Mouse (Mus musculus) lung, embryonic 16.5 days (tissue): ENCODE data around the gene Olfr1055. TPM values are rescaled to one million over a fixed set of nuclear protein-coding genes. Genes with fewer than 3 reads are reported as not detected.

ENCODE experiments used
- polyA plus RNA-seq: library from polyadenylated mRNA; unstranded; fragments of >200 nt; fragmentation: Nextera tagmentation; extraction: Ambion mirVana; gene quantifications from 2 replicates; pipeline ENCODE4 v1.2.1, GENCODE M21; 2015

Gene Olfr1055
- polyA plus RNA-seq, 1 experiment from 2014 or later: not detected

Other genes with a start within 250 kb of the Olfr1055 start
- not detected in 2 replicates for gene Olfr1039, start 214.4 kb downstream of the Olfr1055 start, polyA plus RNA-seq
- not detected in 2 replicates for gene Olfr1040, start 203.6 kb downstream of the Olfr1055 start, polyA plus RNA-seq
- gene Olfr1042, start 188.4 kb downstream of the Olfr1055 start, polyA plus RNA-seq: not detected in 2 replicates
- gene Olfr1043, start 182.8 kb downstream of the Olfr1055 start, polyA plus RNA-seq: not detected in 2 replicates
- not detected in 2 replicates for gene Olfr1044, start 172.5 kb downstream of the Olfr1055 start, polyA plus RNA-seq
- gene Olfr52, start 164.6 kb downstream of the Olfr1055 start, polyA plus RNA-seq: not detected in 2 replicates
- gene Olfr1045, start 147.3 kb downstream of the Olfr1055 start, polyA plus RNA-seq: not detected in 2 replicates
- not detected in 2 replicates for gene Olfr1046, start 131.0 kb downstream of the Olfr1055 start, polyA plus RNA-seq
- not detected in 2 replicates for gene Olfr1047, start 118.9 kb downstream of the Olfr1055 start, polyA plus RNA-seq
- not detected in 2 replicates for gene Olfr1048, start 110.0 kb downstream of the Olfr1055 start, polyA plus RNA-seq
- not detected in 2 replicates for gene Olfr1049, start 92.0 kb downstream of the Olfr1055 start, polyA plus RNA-seq
- not detected in 2 replicates for gene Olfr1051, start 71.2 kb downstream of the Olfr1055 start, polyA plus RNA-seq
- gene Olfr1052, start 57.8 kb downstream of the Olfr1055 start, polyA plus RNA-seq: not detected in 2 replicates
- not detected in 2 replicates for gene Olfr1053, start 35.0 kb downstream of the Olfr1055 start, polyA plus RNA-seq
- not detected in 2 replicates for gene Olfr1054, start 14.9 kb downstream of the Olfr1055 start, polyA plus RNA-seq
- gene Olfr1056, start 12.2 kb upstream of the Olfr1055 start, polyA plus RNA-seq: not detected in 2 replicates
- gene Olfr1057, start 28.1 kb upstream of the Olfr1055 start, polyA plus RNA-seq: not detected in 2 replicates
- not detected in 2 replicates for gene Olfr1058, start 38.3 kb upstream of the Olfr1055 start, polyA plus RNA-seq
- gene Olfr1061, start 63.8 kb upstream of the Olfr1055 start, polyA plus RNA-seq: not detected in 2 replicates
- not detected in 2 replicates for gene Olfr1062, start 76.5 kb upstream of the Olfr1055 start, polyA plus RNA-seq
- not detected in 2 replicates for gene Olfr1065, start 100.3 kb upstream of the Olfr1055 start, polyA plus RNA-seq
- not detected in 2 replicates for gene Olfr1066, start 106.0 kb upstream of the Olfr1055 start, polyA plus RNA-seq
- not detected in 2 replicates for gene Olfr228, start 137.1 kb upstream of the Olfr1055 start, polyA plus RNA-seq
- not detected in 2 replicates for gene Olfr1076, start 158.2 kb upstream of the Olfr1055 start, polyA plus RNA-seq
- not detected in 2 replicates for gene Olfr1079, start 192.2 kb upstream of the Olfr1055 start, polyA plus RNA-seq
- gene Olfr1080, start 208.0 kb upstream of the Olfr1055 start, polyA plus RNA-seq: not detected in 2 replicates
- gene Olfr1082, start 248.7 kb upstream of the Olfr1055 start, polyA plus RNA-seq: not detected in 2 replicates